Mouse (Mus musculus): Measurements from ENCODE around the gene Ggt1. TPM values are rescaled to one million over a fixed set of nuclear protein-coding genes. Genes with fewer than 3 reads are reported as not detected.

Gene Ggt1
- polyA plus RNA-seq, 1 experiment from 2014 or later = 1.7 TPM

DNA sequence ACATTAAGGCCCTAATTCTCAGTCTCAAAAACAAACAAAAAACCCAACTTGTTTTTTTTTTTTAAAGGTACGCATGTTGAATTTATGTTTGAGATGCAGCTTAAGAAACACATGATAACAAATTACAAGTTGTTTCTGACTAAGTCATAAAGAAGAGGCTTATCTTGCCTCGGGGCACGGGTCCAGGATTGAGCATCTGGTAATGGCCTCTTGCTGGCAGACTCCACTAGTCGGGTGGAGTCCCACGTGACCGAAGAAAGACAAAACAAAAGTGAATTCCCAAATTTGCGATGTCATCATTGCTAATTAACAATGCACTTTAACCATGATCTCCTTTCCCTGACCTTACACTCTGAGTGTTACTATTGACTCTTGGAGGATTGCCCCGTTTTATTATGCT lies 34.6 kb downstream of the Ggt1 start:
- Histone ChIP-seq H3K9me3 (ENCODE audit: control insufficient read depth, low read length) (peaks cover 3% of the 10 kb centered on the region; the same call in 1 of the 2 replicates), H3K36me3 (replicated peaks; ENCODE audit: control insufficient read depth, insufficient read depth) (no peaks in the 10 kb centered on the region), H3K4me3 (replicated peaks; ENCODE audit: low read length) (no peak overlapping the region), H3K27me3 (ENCODE audit: control insufficient read depth, insufficient read depth, low read length) (no peaks in the 10 kb centered on the region), H3K9ac (no peak overlapping the region), H3K4me2 (replicated peaks) (no peak overlapping the region), H3K4me1 (replicated peaks; ENCODE audit: control insufficient read depth, insufficient read depth, low read length) (no peaks in the 10 kb centered on the region), H3K27ac (no peak overlapping the region)
- DNase-seq (ENCODE audit: low spot score) (no peak), ATAC-seq (ENCODE audit: low FRiP score) (no peak)
- WGBS = 86% methylated on average over 8 of the region's 8 CpGs

DNA sequence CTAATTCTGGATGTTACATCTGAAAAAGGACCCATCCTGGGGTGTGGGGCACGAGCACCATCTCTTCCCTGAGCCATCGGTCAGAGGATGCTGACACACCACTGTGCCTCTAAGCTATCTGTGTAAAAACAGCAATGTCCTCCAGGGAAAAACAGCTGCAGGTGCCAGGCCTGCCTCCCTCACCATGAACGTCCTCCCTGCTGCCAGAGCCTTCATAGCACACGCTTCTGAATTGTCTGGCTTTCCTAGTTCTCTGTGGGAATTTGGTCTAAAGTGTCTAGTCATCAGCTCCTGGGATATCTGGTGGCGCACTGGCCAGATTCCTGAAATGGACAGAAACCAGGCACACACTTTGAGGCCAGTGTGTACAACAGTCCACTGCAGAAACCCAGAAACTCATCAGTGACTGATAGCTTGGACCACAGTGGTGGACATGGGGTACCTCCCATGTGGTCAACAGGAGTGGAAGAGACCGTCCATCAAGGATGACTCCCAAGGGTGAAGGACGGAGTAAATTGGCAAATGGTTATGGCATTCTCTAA lies 38.9 kb downstream of the Ggt1 start:
- H3K4me1 ChIP-seq (replicated peaks; ENCODE audit: control insufficient read depth, insufficient read depth, low read length) = no peaks in the 10 kb centered on the region
- H3K27ac ChIP-seq = no peak overlapping the region
- H3K9ac ChIP-seq = no peak overlapping the region
- H3K9me3 ChIP-seq (ENCODE audit: control insufficient read depth, low read length) = peaks cover 3% of the 10 kb centered on the region; the same call in 1 of the 2 replicates
- no peak overlapping the region for H3K4me2 ChIP-seq (replicated peaks)
- H3K27me3 ChIP-seq (ENCODE audit: control insufficient read depth, insufficient read depth, low read length) = no peaks in the 10 kb centered on the region
- DNase-seq (ENCODE audit: low spot score) (no peak), ATAC-seq (ENCODE audit: low FRiP score) (no peak)
- H3K36me3 ChIP-seq (replicated peaks; ENCODE audit: control insufficient read depth, insufficient read depth) = no peaks in the 10 kb centered on the region
- 82% methylated on average over 7 of the region's 7 CpGs for WGBS
- H3K4me3 ChIP-seq (replicated peaks; ENCODE audit: low read length) = no peak overlapping the region

DNA sequence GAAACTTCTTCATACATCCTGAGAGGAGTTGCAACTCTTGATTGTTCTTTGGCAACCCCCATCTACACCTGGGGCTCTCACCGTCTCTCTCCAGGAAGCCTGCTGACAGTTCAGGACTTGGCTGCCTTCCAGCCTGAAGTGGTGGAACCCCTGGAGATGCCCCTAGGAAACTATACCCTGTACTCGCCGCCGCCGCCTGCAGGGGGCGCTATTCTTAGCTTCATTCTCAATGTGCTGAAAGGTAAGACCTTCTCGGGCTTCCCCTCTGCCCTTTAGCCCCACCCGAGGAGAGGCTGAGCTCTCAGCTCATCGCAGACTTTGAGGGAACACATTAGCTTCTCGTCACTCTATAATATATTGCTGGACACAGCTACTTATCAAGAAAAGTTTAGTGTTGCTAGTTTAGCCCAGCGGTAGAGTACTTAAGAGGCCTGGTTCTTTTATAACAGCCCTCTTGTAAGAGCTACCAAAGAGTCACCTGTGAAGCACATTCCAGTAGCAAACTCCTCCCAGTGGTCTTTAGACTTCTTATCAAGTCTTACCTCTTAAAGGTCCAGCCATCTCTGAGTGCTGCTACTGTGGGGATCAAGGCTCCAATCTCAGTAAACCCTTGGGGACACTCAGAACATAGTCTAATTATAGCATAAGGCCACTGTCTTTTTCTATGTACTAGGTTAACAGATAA lies 43.9 kb downstream of the Ggt1 start:
- H3K4me1 ChIP-seq (replicated peaks; ENCODE audit: control insufficient read depth, insufficient read depth, low read length) = no peaks in the 10 kb centered on the region
- no peak overlapping the region for H3K4me2 ChIP-seq (replicated peaks)
- H3K27ac ChIP-seq = no peak overlapping the region
- H3K27me3 ChIP-seq (ENCODE audit: control insufficient read depth, insufficient read depth, low read length) = no peaks in the 10 kb centered on the region
- DNase-seq (ENCODE audit: low spot score) (no peak), ATAC-seq (ENCODE audit: low FRiP score) (no peak)
- H3K9ac ChIP-seq = no peak overlapping the region
- no peak overlapping the region for H3K4me3 ChIP-seq (replicated peaks; ENCODE audit: low read length)
- 48% methylated on average over 11 of the region's 11 CpGs for WGBS
- H3K36me3 ChIP-seq (replicated peaks; ENCODE audit: control insufficient read depth, insufficient read depth) = no peaks in the 10 kb centered on the region
- no peaks in the 10 kb centered on the region for H3K9me3 ChIP-seq (ENCODE audit: control insufficient read depth, low read length)

DNA sequence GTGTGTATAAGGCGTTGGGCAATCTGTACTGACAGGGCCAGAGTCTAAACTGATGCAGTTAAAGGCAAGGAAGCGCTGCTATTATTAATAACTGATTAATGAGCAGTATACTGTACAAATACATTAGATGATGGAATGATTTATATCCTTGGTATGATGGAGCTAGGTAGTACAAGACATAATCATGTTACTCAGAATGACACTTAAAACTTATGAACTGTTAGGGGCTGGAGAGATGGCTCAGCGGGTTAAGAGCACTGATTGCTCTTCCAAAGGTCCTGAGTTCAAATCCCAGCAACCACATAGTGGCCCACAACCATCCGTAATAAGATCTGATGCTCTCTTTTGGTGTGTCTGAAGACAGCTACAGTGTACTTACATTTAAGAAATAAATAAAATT lies 45.8 kb downstream of the Ggt1 start:
- WGBS = 91% methylated on average over 4 of the region's 4 CpGs
- no peak overlapping the region for H3K27ac ChIP-seq

DNA sequence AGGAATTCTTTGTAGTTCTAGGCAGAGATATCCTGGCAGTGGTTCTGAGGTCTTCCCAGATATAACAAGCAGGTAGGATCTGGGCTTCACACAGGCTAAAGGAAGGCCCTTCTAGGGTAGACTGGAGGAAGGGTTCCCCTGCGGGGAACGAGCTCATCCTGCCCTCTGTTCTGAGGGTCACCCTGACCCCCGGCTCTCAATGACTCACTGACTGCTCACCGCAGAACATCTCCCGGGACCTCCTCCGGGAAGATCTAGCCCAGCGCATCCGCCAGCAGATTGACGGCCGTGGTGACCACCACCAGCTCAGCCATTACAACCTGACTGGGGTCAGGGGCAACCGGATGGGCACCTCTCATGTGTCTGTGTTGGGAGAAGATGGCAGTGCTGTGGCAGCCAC lies 47.6 kb downstream of the Ggt1 start:
- Histone ChIP-seq H3K4me3 (replicated peaks; ENCODE audit: low read length) (no peak overlapping the region), H3K27ac (no peak overlapping the region), H3K4me2 (replicated peaks) (no peak overlapping the region), H3K36me3 (replicated peaks; ENCODE audit: control insufficient read depth, insufficient read depth) (no peaks in the 10 kb centered on the region), H3K9me3 (ENCODE audit: control insufficient read depth, low read length) (no peaks in the 10 kb centered on the region), H3K27me3 (ENCODE audit: control insufficient read depth, insufficient read depth, low read length) (no peaks in the 10 kb centered on the region), H3K9ac (no peak overlapping the region), H3K4me1 (replicated peaks; ENCODE audit: control insufficient read depth, insufficient read depth, low read length) (no peaks in the 10 kb centered on the region)
- DNase-seq (ENCODE audit: low spot score) (no peak), ATAC-seq (ENCODE audit: low FRiP score) (no peak)
- 89% methylated on average over 11 of the region's 11 CpGs for WGBS

More for the DNA sequence above, 45.8 kb downstream of the Ggt1 start:
- no peaks in the 10 kb centered on the region for H3K27me3 ChIP-seq (ENCODE audit: control insufficient read depth, insufficient read depth, low read length)
- DNase-seq (ENCODE audit: low spot score) (no peak), ATAC-seq (ENCODE audit: low FRiP score) (no peak)
- no peak overlapping the region for H3K9ac ChIP-seq
- H3K9me3 ChIP-seq (ENCODE audit: control insufficient read depth, low read length) = no peaks in the 10 kb centered on the region
- H3K4me3 ChIP-seq (replicated peaks; ENCODE audit: low read length) = no peak overlapping the region
- no peaks in the 10 kb centered on the region for H3K4me1 ChIP-seq (replicated peaks; ENCODE audit: control insufficient read depth, insufficient read depth, low read length)
- H3K36me3 ChIP-seq (replicated peaks; ENCODE audit: control insufficient read depth, insufficient read depth) = no peaks in the 10 kb centered on the region
- H3K4me2 ChIP-seq (replicated peaks) = no peak overlapping the region

DNA sequence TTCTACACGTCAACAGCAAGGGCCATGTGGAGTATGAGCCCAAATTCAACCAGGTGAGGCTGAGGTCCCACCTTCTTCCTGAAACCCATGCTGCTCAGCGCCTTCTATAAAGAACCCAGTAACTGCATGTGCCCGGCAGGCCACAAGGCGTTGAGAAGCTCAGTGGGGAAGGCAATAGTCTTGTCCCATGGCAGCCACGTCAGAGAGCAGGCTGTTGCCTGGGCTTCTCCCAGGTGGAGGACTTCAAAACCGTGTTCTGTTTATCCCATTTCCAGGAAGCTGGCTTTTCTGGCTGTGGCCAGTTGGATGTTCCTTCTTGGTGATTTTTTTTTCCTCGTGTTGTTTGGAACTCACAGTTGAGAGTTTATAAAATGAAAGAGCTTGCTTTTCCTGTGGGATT lies 49.1 kb downstream of the Ggt1 start:
- ATAC-seq (ENCODE audit: low FRiP score) (no peak), DNase-seq (ENCODE audit: low spot score) (no peak)
- no peak overlapping the region for H3K4me2 ChIP-seq (replicated peaks)
- H3K36me3 ChIP-seq (replicated peaks; ENCODE audit: control insufficient read depth, insufficient read depth) = no peaks in the 10 kb centered on the region
- no peaks in the 10 kb centered on the region for H3K4me1 ChIP-seq (replicated peaks; ENCODE audit: control insufficient read depth, insufficient read depth, low read length)
- no peaks in the 10 kb centered on the region for H3K9me3 ChIP-seq (ENCODE audit: control insufficient read depth, low read length)
- H3K27me3 ChIP-seq (ENCODE audit: control insufficient read depth, insufficient read depth, low read length) = no peaks in the 10 kb centered on the region
- H3K9ac ChIP-seq = no peak overlapping the region
- 74% methylated on average over 7 of the region's 7 CpGs for WGBS
- H3K4me3 ChIP-seq (replicated peaks; ENCODE audit: low read length) = no peak overlapping the region
- no peak overlapping the region for H3K27ac ChIP-seq

DNA sequence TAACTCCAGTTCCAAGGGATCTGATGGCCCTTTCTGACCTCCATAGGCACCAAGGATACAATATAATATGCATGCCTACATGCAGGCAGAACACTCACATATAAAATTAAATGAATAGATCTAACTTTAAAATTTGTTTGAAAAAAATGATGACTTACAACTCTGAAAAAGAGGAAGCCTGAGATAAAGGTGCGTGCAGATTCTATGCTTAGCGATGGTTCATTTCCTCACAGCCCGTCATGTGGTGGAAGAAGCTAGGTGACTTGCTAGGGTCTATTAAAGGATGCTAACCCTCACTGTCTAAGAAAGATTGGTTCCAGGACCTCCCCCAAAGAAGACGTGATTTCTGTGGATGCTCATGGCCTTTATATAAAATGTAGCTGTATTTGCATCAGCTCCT lies 54.6 kb downstream of the Ggt1 start:
- DNase-seq (ENCODE audit: low spot score) = no peak
- H3K4me2 ChIP-seq (replicated peaks) = no peak overlapping the region
- H3K4me3 ChIP-seq (replicated peaks; ENCODE audit: low read length) = no peak overlapping the region
- no peaks in the 10 kb centered on the region for H3K9me3 ChIP-seq (ENCODE audit: control insufficient read depth, low read length)
- H3K27ac ChIP-seq = no peak overlapping the region
- no peak overlapping the region for H3K9ac ChIP-seq
- ATAC-seq (ENCODE audit: low FRiP score) = no peak
- no peaks in the 10 kb centered on the region for H3K27me3 ChIP-seq (ENCODE audit: control insufficient read depth, insufficient read depth, low read length)
- 90% methylated on average over 4 of the region's 4 CpGs for WGBS
- H3K4me1 ChIP-seq (replicated peaks; ENCODE audit: control insufficient read depth, insufficient read depth, low read length) = no peaks in the 10 kb centered on the region
- H3K36me3 ChIP-seq (replicated peaks; ENCODE audit: control insufficient read depth, insufficient read depth) = no peaks in the 10 kb centered on the region

DNA sequence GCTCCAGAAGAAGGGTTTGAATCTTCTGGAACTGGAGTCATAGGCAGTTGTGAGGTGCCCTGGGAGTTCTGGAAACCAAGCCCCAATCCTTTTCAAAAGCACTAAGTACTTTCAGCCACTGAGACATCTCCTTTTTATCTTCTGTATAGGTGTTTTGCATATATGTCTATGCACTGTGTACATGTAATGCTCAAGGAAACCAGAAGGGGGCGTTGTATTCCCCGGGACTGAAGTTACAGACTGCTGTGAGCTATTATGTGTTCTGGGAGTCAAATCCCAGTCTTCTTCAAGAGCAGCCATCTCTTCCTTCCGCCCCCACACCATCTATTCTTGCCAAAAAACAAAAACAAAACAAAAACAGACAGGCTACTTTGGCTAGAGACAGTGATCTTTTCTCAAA lies 59.4 kb downstream of the Ggt1 start:
- Histone ChIP-seq H3K9ac (no peak overlapping the region), H3K36me3 (replicated peaks; ENCODE audit: control insufficient read depth, insufficient read depth) (no peaks in the 10 kb centered on the region), H3K27ac (no peak overlapping the region), H3K4me3 (replicated peaks; ENCODE audit: low read length) (no peak overlapping the region), H3K9me3 (ENCODE audit: control insufficient read depth, low read length) (no peaks in the 10 kb centered on the region), H3K4me1 (replicated peaks; ENCODE audit: control insufficient read depth, insufficient read depth, low read length) (no peaks in the 10 kb centered on the region), H3K4me2 (replicated peaks) (no peak overlapping the region), H3K27me3 (ENCODE audit: control insufficient read depth, insufficient read depth, low read length) (no peaks in the 10 kb centered on the region)
- WGBS = 56% methylated on average over 3 of the region's 3 CpGs
- ATAC-seq (ENCODE audit: low FRiP score) (no peak), DNase-seq (ENCODE audit: low spot score) (no peak)

DNA sequence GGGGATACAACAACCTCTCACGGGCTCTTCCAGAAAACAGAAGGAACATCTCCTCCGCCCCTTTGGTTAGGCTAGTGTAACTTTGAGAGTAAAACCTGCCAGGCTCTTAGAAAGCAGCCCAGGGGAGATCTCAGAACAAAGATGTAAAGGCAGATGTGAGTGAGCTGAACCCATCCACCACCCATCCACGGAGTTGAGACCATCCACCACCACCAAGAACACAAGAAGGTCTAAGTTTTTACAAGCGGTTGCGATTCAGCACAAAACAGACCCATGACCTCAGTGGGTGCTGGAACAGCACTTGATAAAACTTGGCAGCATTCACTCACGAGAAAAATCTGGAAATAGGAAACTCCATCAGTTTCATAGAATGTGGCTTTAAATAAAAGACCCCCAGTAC lies 64.5 kb downstream of the Ggt1 start:
- H3K36me3 ChIP-seq (replicated peaks; ENCODE audit: control insufficient read depth, insufficient read depth) = no peaks in the 10 kb centered on the region
- H3K4me3 ChIP-seq (replicated peaks; ENCODE audit: low read length) = no peak overlapping the region
- no peaks in the 10 kb centered on the region for H3K4me1 ChIP-seq (replicated peaks; ENCODE audit: control insufficient read depth, insufficient read depth, low read length)
- DNase-seq (ENCODE audit: low spot score) = no peak
- H3K9ac ChIP-seq = no peak overlapping the region
- H3K27me3 ChIP-seq (ENCODE audit: control insufficient read depth, insufficient read depth, low read length) = no peaks in the 10 kb centered on the region
- no peak for ATAC-seq (ENCODE audit: low FRiP score)
- H3K27ac ChIP-seq = no peak overlapping the region
- no peak overlapping the region for H3K4me2 ChIP-seq (replicated peaks)
- WGBS = 67% methylated on average over 6 of the region's 6 CpGs
- H3K9me3 ChIP-seq (ENCODE audit: control insufficient read depth, low read length) = no peaks in the 10 kb centered on the region

DNA sequence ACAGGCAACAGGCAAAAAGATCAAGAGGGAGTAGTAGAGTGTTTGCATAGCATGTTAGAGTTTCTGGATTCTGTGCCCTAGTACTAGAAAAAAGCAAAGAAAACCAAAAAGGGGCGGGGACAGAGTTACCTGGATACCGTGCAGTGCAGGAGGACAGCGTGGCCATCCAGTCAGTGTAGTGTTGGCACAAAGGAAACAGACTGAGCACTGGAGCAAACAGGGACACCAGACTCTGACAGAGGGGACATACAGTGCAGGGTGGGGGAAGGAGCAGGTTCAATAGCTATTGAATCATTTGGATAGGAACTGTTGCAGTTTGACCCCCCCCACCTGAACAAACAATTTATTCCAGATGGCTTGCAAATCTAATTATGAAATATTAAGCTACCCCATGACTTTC lies 65.6 kb downstream of the Ggt1 start:
- no peak for DNase-seq (ENCODE audit: low spot score)
- Histone ChIP-seq H3K27ac (no peak overlapping the region), H3K4me3 (replicated peaks; ENCODE audit: low read length) (no peak overlapping the region), H3K4me2 (replicated peaks) (no peak overlapping the region), H3K36me3 (replicated peaks; ENCODE audit: control insufficient read depth, insufficient read depth) (no peaks in the 10 kb centered on the region), H3K9ac (no peak overlapping the region), H3K9me3 (ENCODE audit: control insufficient read depth, low read length) (no peaks in the 10 kb centered on the region), H3K4me1 (replicated peaks; ENCODE audit: control insufficient read depth, insufficient read depth, low read length) (no peaks in the 10 kb centered on the region), H3K27me3 (ENCODE audit: control insufficient read depth, insufficient read depth, low read length) (no peaks in the 10 kb centered on the region)
- ATAC-seq (ENCODE audit: low FRiP score) = no peak
- 73% methylated on average over 3 of the region's 3 CpGs for WGBS

Data from hindbrain, embryonic 14.5 days (tissue).